Mouse (Mus musculus) kidney, postnatal 36 days (tissue): ENCODE data around the gene Rnase2a.
"Not testable (repeated sequence)": the region's sequence is repeated elsewhere in the genome, so short reads cannot be mapped to it uniquely, and the experiment has no call there.

Source experiments
- DNase-seq, 2 experiments: peaks; one replicate each; pipeline ENCODE4 v3.0.0; 2021 to 2022; ENCODE audit warnings: mixed read lengths in 2 of 2

Gene Rnase2a

GRCm38 (mm10) chr14:51256041-51256440, at the start of gene Rnase2a:
Gene Rnase2a, minus strand, starts transcription at chr14:51256112.
- no peak for DNase-seq

DNA sequence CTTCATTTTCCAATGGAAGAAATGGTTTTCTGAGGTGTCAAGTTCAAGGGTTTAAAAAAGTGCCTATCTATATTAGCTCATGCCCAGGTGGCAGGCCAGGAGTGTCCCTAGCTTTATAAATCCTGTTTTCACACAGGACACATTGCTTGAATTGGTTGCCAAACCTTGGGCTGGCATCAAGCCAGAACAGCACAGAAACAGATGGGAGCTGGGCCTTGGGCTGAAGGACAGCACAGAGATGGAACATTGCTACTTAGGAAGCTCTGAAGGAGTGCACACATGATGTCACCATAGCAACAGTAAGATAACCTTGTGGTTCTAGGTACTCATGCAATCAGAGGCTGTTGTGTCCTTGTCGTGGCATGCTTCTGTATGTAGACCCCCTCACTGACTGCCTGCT, 35.6 kb upstream of the Rnase2a start:
- DNase-seq, result no peak

- DNase-seq, result not testable (repeated sequence)
Observed at GRCm38 (mm10) chr14:51278515-51278914, 22.6 kb upstream of the Rnase2a start.

DNA sequence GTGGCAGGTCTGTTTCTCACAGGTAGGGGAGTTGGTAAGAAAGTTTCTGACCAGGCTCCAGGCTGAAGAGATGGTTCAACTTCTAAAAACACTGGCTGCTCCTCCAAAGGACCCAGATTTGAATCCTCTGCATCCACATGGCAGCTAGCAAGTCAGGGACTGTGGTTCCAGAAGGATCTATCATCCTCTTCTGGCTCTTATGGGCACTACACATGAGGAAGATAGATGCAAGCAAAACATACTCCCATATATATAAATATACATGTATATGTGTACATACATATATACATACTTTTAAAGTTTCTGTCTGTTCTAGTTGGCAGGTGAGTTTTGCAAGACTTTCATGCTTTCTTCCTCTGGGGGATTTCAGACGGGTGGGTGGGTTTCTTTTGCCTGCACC, 12.8 kb upstream of the Rnase2a start:
- DNase-seq, result no peak

DNA sequence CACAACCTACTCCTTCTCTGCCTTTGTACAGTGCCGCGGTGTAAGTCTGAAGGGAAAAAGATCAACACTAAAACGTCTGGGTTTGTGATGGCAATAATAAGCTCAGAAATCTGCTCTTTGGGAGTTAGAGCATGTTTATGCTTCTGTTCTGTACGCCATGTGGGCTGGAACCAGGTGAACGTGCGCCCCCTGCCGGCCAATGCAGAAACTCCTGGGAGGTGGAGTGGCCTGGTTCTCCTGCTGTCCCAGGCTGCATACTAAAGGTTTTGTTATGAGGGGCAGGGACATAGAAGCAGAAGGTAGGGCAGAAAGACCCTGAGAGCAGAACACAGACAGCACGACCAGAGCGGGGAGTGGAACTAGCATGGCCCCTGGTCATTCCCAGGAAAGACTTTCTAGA, 10.2 kb upstream of the Rnase2a start:
- DNase-seq, result peak; percentile 62 to 88

GRCm38 (mm10) chr14:51265667-51266066, 9.8 kb upstream of the Rnase2a start:
- DNase-seq, result no peak

DNA sequence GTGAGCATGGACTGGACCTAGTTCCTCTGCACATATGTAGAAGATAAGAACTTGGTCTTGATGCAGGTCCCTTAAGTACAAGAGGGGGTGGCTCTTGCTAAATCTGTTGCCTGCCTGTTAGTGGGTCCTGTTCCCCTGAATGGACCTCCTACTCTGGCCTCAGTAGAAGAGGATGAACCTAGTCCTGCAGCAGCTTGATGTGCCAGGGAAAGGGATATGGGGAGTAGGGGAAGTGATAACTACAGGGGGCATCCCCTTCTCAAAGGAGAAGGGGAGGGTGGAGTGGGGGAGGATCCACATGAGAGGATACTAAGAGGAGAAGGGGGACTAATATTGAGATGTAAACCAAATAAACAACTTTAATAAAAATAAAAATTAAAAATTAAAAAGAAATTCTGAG, 6.5 kb upstream of the Rnase2a start:
- no peak for DNase-seq

DNA sequence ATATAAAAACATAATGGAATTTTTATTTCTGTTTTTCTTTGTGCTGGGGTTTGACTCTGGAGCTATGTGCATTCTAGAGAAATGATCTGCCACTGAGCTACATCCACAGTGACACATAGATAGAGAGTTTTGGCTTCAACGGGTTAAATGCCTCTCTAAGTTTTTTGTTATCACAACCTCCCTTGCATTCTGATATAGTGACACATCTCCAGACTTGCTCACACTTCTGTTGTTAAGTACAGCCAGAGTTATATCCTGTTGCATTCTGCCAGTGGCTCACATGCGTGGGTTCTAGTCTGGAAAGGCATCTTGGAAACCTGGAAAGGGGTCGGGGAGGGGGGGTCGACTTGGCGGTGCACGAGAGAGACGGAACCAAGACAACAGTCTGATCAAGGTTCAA, 3.8 kb upstream of the Rnase2a start:
- DNase-seq, result no peak

- no peak for DNase-seq
Observed at GRCm38 (mm10) chr14:51253569-51253968, 2.3 kb downstream of the Rnase2a start.

DNA sequence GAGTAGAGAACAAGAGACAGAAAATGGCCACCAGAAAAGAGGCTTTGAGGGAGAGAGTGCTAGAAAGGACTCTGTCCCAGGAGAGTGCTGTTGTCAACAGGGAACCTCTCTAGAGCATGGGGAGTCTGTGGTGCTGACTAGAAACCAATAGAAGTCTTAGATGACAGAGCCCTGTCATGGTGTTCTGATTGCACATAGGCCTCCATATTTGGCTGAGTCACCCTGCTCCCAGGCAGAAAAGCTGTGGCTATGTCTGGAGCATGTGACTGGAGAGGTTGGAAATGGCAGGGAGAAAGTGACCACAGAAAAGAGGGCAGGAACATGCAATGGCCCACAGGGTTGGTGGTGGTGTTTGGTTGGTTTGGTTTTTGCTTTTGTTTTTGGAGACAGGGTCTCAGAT, 3.7 kb downstream of the Rnase2a start:
- DNase-seq, result not testable (repeated sequence)

- no peak for DNase-seq
Observed at GRCm38 (mm10) chr14:51250348-51250747, 5.6 kb downstream of the Rnase2a start.

DNA sequence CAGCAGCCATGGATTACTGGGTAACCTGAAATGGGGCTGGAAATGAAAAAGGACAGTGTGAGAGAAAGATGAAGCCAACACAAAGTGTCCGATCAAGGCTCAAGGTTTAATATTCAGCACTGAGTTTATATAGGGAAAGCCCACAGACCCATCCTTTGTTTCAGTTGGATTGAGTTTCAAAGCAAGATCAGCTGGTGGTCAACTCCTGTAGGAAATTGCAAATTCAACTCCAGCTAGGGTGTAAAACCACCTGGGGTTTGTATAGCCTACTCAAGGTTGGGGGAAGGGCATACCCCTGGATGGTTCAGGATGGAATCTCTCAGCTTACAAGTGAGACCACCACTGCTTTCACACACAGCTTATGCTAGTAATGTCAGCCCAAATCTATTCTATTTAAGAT, 8.2 kb downstream of the Rnase2a start:
- no peak for DNase-seq

DNA sequence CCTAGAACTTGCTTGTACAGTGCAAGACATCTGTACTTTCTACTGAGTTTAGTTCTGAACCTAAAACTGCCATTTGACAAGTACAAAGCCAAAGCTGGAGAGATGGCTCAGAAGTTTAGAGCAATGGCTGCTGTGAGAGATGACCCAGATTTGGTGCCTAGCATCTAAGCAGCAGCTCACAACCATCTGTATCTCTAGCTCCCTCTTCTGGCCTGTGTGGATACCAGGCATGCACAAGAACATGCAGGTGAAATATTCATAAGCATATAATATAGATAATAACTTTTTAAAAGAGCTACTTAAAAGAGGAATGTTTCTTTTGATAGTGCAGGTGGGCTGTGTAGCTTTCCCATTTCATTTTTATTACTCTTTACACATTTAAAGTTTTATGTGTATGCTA, 15.0 kb downstream of the Rnase2a start:
- DNase-seq, result peak; percentile 56 to 66

GRCm38 (mm10) chr14:51237488-51237887, 18.4 kb downstream of the Rnase2a start:
- DNase-seq, result not testable (repeated sequence)

GRCm38 (mm10) chr14:51229657-51230056, 26.3 kb downstream of the Rnase2a start:
- DNase-seq, result not testable (repeated sequence)

- DNase-seq, result not testable (repeated sequence)
Observed at GRCm38 (mm10) chr14:51220075-51220474, 35.8 kb downstream of the Rnase2a start.
